ENCODE assay signal across 8 mouse cellular contexts in genomic region chr6:29526281-29527251, GRCm38 (mm10). TPM values are rescaled to one million over a fixed set of nuclear protein-coding genes. Genes with fewer than 3 reads are reported as not detected.
DNase-seq lines count a peak whose midpoint lies in the region; ATAC-seq and TF ChIP-seq lines count a peak whose summit lies in the region.

TSS of gene Irf5 (plus strand) at chr6:29526625.

- peaks cover 39% of the 10 kb centered on the region; the same call in 1 of the 2 replicates for H3K27me3 ChIP-seq in forebrain, embryonic 15.5 days
- peaks cover 19% of the 10 kb centered on the region for H3K27me3 ChIP-seq in intestine, postnatal 0 days (replicated peaks; ENCODE audit: control insufficient read depth, insufficient read depth, low read length)
- peaks cover 42% of the 10 kb centered on the region for H3K27me3 ChIP-seq in midbrain, embryonic 11.5 days (ENCODE audit: control insufficient read depth, insufficient read depth, low read length)

- peak; percentile 46 for ATAC-seq in forebrain, embryonic 15.5 days (replicated peaks)
- ATAC-seq in intestine, postnatal 0 days, result peak; percentile 18
- ATAC-seq in midbrain, embryonic 11.5 days (ENCODE audit: low FRiP score), result peak; percentile 59

- peak within 1 kb of the TSS; percentile 46 for H3K9ac ChIP-seq in forebrain, embryonic 15.5 days (replicated peaks)
- peak within 1 kb of the TSS; percentile 58 for H3K9ac ChIP-seq in intestine, postnatal 0 days (ENCODE audit: low read depth, low read length)
- H3K9ac ChIP-seq in midbrain, embryonic 11.5 days (ENCODE audit: low read length), result peak within 1 kb of the TSS; percentile 46

- no peak within 1 kb of the TSS for H3K27ac ChIP-seq in forebrain, embryonic 15.5 days (replicated peaks)
- H3K27ac ChIP-seq in intestine, postnatal 0 days (ENCODE audit: low read depth, low read length), result no peak within 1 kb of the TSS
- H3K27ac ChIP-seq in midbrain, embryonic 11.5 days (ENCODE audit: low read depth, low read length), result no peak within 1 kb of the TSS

- H3K9me3 ChIP-seq in forebrain, embryonic 15.5 days, result no peaks in the 10 kb centered on the region
- H3K9me3 ChIP-seq in intestine, postnatal 0 days (ENCODE audit: control insufficient read depth), result no peaks in the 10 kb centered on the region
- no peaks in the 10 kb centered on the region for H3K9me3 ChIP-seq in midbrain, embryonic 11.5 days (ENCODE audit: control insufficient read depth, low read length)

- peaks cover 17% of the 10 kb centered on the region for H3K4me1 ChIP-seq in forebrain, embryonic 15.5 days
- H3K4me1 ChIP-seq in intestine, postnatal 0 days (replicated peaks; ENCODE audit: control insufficient read depth, insufficient read depth, low read length), result no peaks in the 10 kb centered on the region; the same call in 1 of the 2 replicates
- H3K4me1 ChIP-seq in midbrain, embryonic 11.5 days (ENCODE audit: control insufficient read depth, insufficient read depth, low read length), result peaks cover 13% of the 10 kb centered on the region

- peak within 1 kb of the TSS; percentile 52 for H3K4me3 ChIP-seq in forebrain, embryonic 15.5 days
- H3K4me3 ChIP-seq in intestine, postnatal 0 days (ENCODE audit: low read depth, low read length), result peak within 1 kb of the TSS; percentile 64
- peak within 1 kb of the TSS; percentile 43 for H3K4me3 ChIP-seq in midbrain, embryonic 11.5 days (ENCODE audit: low read depth, low read length)

- DNase-seq in gastrocnemius, postnatal 10 days, result peak; percentile 57
- DNase-seq in gastrocnemius, adult 8-10 months (ENCODE audit: low spot score in 2 of 2), result no peak
- peak; percentile 42 for DNase-seq in MN1 (ENCODE audit: low spot score)
- peak; percentile 92 for DNase-seq in midbrain, embryonic 11.5 days (ENCODE audit: low spot score, missing footprints)
- DNase-seq in thymus, postnatal 0 days (ENCODE audit: low spot score), result peak; percentile 57
- DNase-seq in frontal cortex, postnatal 14 days (ENCODE audit: low spot score in 2 of 2), result no peak

- TF ChIP-seq CTCF in intestine, postnatal 0 days (IDR thresholded peaks at IDR 0.05; ENCODE audit: low read depth), result no peak

- H3K36me3 ChIP-seq in forebrain, embryonic 15.5 days, result no peaks in the 10 kb centered on the region
- H3K36me3 ChIP-seq in intestine, postnatal 0 days (ENCODE audit: control insufficient read depth, insufficient read depth), result no peaks in the 10 kb centered on the region
- no peaks in the 10 kb centered on the region for H3K36me3 ChIP-seq in midbrain, embryonic 11.5 days (ENCODE audit: control insufficient read depth, insufficient read depth, low read length)

- peak within 1 kb of the TSS; percentile 97 for H3K4me2 ChIP-seq in forebrain, embryonic 15.5 days (replicated peaks)
- peak within 1 kb of the TSS; percentile 99 for H3K4me2 ChIP-seq in intestine, postnatal 0 days (replicated peaks; ENCODE audit: low read depth)
- H3K4me2 ChIP-seq in midbrain, embryonic 11.5 days, result peak within 1 kb of the TSS; percentile 75

- WGBS in forebrain, embryonic 15.5 days, result under 1% methylated on average over 70 of the region's 96 CpGs
- WGBS in intestine, postnatal 0 days, result 1% methylated on average over 64 of the region's 96 CpGs
- WGBS in midbrain, embryonic 11.5 days, result 1% methylated on average over 71 of the region's 96 CpGs

RNA-seq across cellular contexts. Expression of gene Irf5, which starts in this region (rescaled TPM):
- 1 to 10 TPM; 1.8 to 2.8 TPM for total RNA-seq in gastrocnemius, postnatal 10 days (2021)
- total RNA-seq in gastrocnemius, adult 8-10 months (2022), result 1 to 10 TPM; 1.0 to 3.1 (median 1.7) TPM
- polyA plus RNA-seq in forebrain, embryonic 15.5 days (2015; fragmentation: Nextera tagmentation; extraction: Ambion mirVana), result 1.3 and 1.4 TPM in 2 replicates
- polyA plus RNA-seq in intestine, postnatal 0 days (2015; fragmentation: Nextera tagmentation; extraction: Ambion mirVana), result 4.2 and 4.3 TPM in 2 replicates
- polyA plus RNA-seq in midbrain, embryonic 11.5 days (2014; fragmentation: Nextera tagmentation; extraction: Ambion mirVana), result 1.2 and 1.6 TPM in 2 replicates
- 12.3 and 13.4 TPM in 2 replicates for polyA plus RNA-seq in thymus, postnatal 0 days (2015; fragmentation: Nextera tagmentation; extraction: Ambion mirVana)

Comparison
In these comparisons a context has a peak if more than half of its experiments do, and no peak if none do; other contexts are left out.
1. DNase-seq: peak in gastrocnemius, postnatal 10 days (single experiment), MN1 (single experiment), midbrain, embryonic 11.5 days (single experiment) and thymus, postnatal 0 days (single experiment); none in gastrocnemius, adult 8-10 months (0 of 2) and frontal cortex, postnatal 14 days (0 of 2).
2. Peak in every context shown above with its lines, with median percentiles within 50 percentile points of each other: ATAC-seq, H3K4me2 ChIP-seq, H3K4me3 ChIP-seq and H3K9ac ChIP-seq.